Mouse (Mus musculus) adipose tissue, adult 10 weeks (tissue): ENCODE results near the gene Olfr1449. TPM values are rescaled to one million over a fixed set of nuclear protein-coding genes. Genes with fewer than 3 reads are reported as not detected.

Experiments
- polyA plus RNA-seq: library from polyadenylated mRNA; stranded (reverse); fragments of 350-450 nt; fragmentation: Illumina TruSeq; extraction: RNeasy Lipid Tissue Mini Kit (QIAGEN cat#74804); gene quantifications from one replicate; pipeline ENCODE4 v1.2.3, GENCODE M21; 2014; ENCODE audit warnings: low read depth, low replicate concordance

Gene Olfr1449
- polyA plus RNA-seq = not detected

DNA sequence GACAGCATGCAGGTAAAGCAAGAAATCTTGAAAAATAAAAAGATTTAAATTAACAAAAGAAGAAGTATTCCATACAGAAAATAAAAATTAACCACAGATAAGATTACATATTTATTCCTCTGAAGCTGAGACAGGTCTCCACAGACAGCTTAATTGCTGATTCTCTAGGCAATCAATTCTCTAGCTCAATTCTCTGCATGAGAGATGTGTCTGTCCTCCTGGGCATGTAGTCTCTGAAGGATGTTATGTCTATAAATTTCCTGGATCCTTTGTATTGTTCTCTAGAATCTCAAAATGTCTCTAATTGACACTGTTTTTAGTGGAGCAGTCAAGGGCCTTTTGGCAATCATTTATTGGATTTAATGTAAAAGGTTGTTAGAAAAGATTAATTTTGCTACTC is at the start of gene Olfr1449:
Gene Olfr1449 (plus strand): TSS at position 301 of the 400 bp plus-strand sequence.

DNA sequence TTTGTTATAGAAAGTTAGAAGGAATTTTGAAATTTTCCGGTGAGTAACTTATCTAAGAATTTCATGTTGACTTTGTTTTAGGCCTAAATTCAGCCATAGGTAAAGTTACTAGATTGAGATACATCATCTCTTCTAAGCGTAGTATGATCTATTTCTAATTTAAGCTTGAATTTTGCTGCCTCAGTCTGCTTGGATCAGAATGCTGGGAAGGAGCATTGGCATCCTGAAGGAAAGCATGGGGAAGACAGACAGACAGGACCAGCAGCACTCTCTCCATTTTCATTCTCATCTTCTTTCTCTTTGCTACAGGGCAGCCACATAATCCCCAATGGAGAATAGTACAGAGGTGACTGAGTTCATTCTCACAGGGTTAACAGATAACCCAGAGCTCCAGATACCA is 47.1 kb upstream of the Olfr1449 start, which contains the start of gene Olfr1445:
Gene Olfr1445 (plus strand): TSS at position 301 of the 400 bp plus-strand sequence.

DNA sequence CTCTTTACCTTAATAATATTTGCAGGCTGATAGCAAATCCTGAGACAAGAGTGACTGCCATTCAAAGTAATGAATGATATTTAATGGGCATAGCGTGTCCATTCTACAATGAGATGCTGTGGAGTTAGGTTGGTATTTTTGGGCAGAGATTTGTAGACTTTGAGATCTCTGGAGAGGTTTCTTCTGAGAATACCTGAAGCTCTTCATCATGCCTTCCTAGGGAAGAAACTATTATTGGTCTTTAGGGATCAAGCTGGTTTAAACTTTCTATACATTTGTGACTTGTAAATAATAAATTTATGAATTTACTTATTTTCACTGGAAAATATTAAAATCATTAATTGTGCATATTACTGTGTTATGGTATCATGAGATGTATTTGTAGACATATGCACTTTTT is 37.2 kb upstream of the Olfr1449 start, which contains the start of gene Olfr1446:
Gene Olfr1446 (minus strand): TSS at position 101 of the 400 bp plus-strand sequence.

GRCm38 (mm10) chr19:12903643-12904042 is 27.0 kb upstream of the Olfr1449 start, which contains the start of gene Olfr1447:
Gene Olfr1447 (minus strand): TSS chr19:12903743.

GRCm38 (mm10) chr19:12924319-12924718 is 6.3 kb upstream of the Olfr1449 start, which contains the start of gene Olfr1448:
Gene Olfr1448 (minus strand): TSS chr19:12924419.

GRCm38 (mm10) chr19:12949958-12950357 is 19.3 kb downstream of the Olfr1449 start, which contains the start of gene Olfr1450:
Gene Olfr1450 (plus strand): TSS chr19:12950258.

Other genes starting within 250 kb of the Olfr1449 start
- 1.5 TPM for gene Keg1, start 235.1 kb upstream of the Olfr1449 start, polyA plus RNA-seq
- 1.4 TPM for gene Cntf, start 165.2 kb upstream of the Olfr1449 start, polyA plus RNA-seq
- gene Zfp91, start 134.7 kb upstream of the Olfr1449 start, polyA plus RNA-seq = 54.3 TPM
- 7.7 TPM for gene Lpxn, start 134.6 kb upstream of the Olfr1449 start, polyA plus RNA-seq
- not detected for gene Gm5244, start 84.2 kb upstream of the Olfr1449 start, polyA plus RNA-seq
- gene Olfr1444, start 73.6 kb upstream of the Olfr1449 start, polyA plus RNA-seq = not detected
- not detected for gene Olfr1445, start 47.0 kb upstream of the Olfr1449 start, polyA plus RNA-seq
- not detected for gene Olfr1446, start 37.3 kb upstream of the Olfr1449 start, polyA plus RNA-seq
- gene Olfr1447, start 27.1 kb upstream of the Olfr1449 start, polyA plus RNA-seq = not detected
- not detected for gene Olfr1448, start 6.4 kb upstream of the Olfr1449 start, polyA plus RNA-seq
- not detected for gene Olfr1450, start 19.4 kb downstream of the Olfr1449 start, polyA plus RNA-seq
- gene Olfr1451, start 64.2 kb downstream of the Olfr1449 start, polyA plus RNA-seq = not detected
- not detected for gene Olfr1453, start 97.5 kb downstream of the Olfr1449 start, polyA plus RNA-seq
- gene Olfr1454, start 129.8 kb downstream of the Olfr1449 start, polyA plus RNA-seq = not detected
- not detected for gene Olfr1457, start 167.1 kb downstream of the Olfr1449 start, polyA plus RNA-seq
- not detected for gene Olfr1458, start 175.9 kb downstream of the Olfr1449 start, polyA plus RNA-seq
- gene Olfr1459, start 218.7 kb downstream of the Olfr1449 start, polyA plus RNA-seq = not detected
- not detected for gene Olfr1461, start 232.2 kb downstream of the Olfr1449 start, polyA plus RNA-seq